Mouse (Mus musculus) midbrain, embryonic 12.5 days (tissue): Measurements from ENCODE around the gene Fndc3a. TPM values are rescaled to one million over a fixed set of nuclear protein-coding genes. Genes with fewer than 3 reads are reported as not detected.

Experiments used
- ATAC-seq: fragments of 200-750 bp; cut with Nextera tagmentation; 2 replicates; pipeline ENCODE4 v1.8.0; 2017; ENCODE audit warnings: low read depth, moderate TSS enrichment, moderate library complexity; ENCODE audit not compliant: low FRiP score
- H3K27ac ChIP-seq: fragments of 300-500 bp; sonication (generic); replicated peaks from 2 replicates; pipeline ENCODE4 v1.5.1; 2016; ENCODE audit warnings: mild to moderate bottlenecking
- H3K27me3 ChIP-seq: fragments of 300-500 bp; sonication (generic); 2 replicates; pipeline ENCODE4 v1.6.1; 2016; ENCODE audit warnings: mild to moderate bottlenecking
- H3K36me3 ChIP-seq: fragments of 300-500 bp; sonication (generic); 2 replicates; pipeline ENCODE4 v1.6.1; 2016
- H3K4me1 ChIP-seq: fragments of 300-500 bp; sonication (generic); 2 replicates; pipeline ENCODE4 v1.6.1; 2016
- H3K4me2 ChIP-seq: fragments of 300-500 bp; sonication (generic); replicated peaks from 2 replicates; pipeline ENCODE4 v1.6.1; 2016; ENCODE audit warnings: mild to moderate bottlenecking, moderate library complexity
- H3K4me3 ChIP-seq: fragments of 300-500 bp; sonication (generic); 2 replicates; pipeline ENCODE4 v1.5.1; 2016; ENCODE audit warnings: mild to moderate bottlenecking
- H3K9ac ChIP-seq: fragments of 300-500 bp; sonication (generic); replicated peaks from 2 replicates; pipeline ENCODE4 v1.6.1; 2016; ENCODE audit warnings: mild to moderate bottlenecking, moderate library complexity
- H3K9me3 ChIP-seq: fragments of 300-500 bp; sonication (generic); 2 replicates; pipeline ENCODE4 v1.6.1; 2016; ENCODE audit warnings: mild to moderate bottlenecking
- WGBS: fragments of 180-500 bp; shearing (Covaris S2); methylation state at CpG from one replicate; pipeline ENCODE4 v1.1.7; 2016; 5-methylcytosine and 5-hydroxymethylcytosine counted together
- polyA plus RNA-seq: library from polyadenylated mRNA; unstranded; fragments of >200 nt; fragmentation: Nextera tagmentation; extraction: Ambion mirVana; gene quantifications from 2 replicates; pipeline ENCODE4 v1.2.1, GENCODE M21; 2016

Gene Fndc3a
- polyA plus RNA-seq, 1 experiment from 2014 or later, result 43.5 TPM

GRCm38 (mm10) chr14:72649268-72649667 lies 60.5 kb downstream of the Fndc3a start:
- Histone ChIP-seq H3K27me3 (no peaks in the 10 kb centered on the region), H3K4me2 (no peak overlapping the region)
- no peak for ATAC-seq

GRCm38 (mm10) chr14:72645512-72645911 lies 64.3 kb downstream of the Fndc3a start:
- no peak overlapping the region for H3K9ac ChIP-seq
- no peak overlapping the region for H3K4me3 ChIP-seq
- H3K9me3 ChIP-seq, result no peaks in the 10 kb centered on the region
- H3K27me3 ChIP-seq, result no peaks in the 10 kb centered on the region
- no peak overlapping the region for H3K27ac ChIP-seq
- no peaks in the 10 kb centered on the region for H3K4me1 ChIP-seq
- no peak overlapping the region for H3K4me2 ChIP-seq
- ATAC-seq, result no peak
- H3K36me3 ChIP-seq, result no peaks in the 10 kb centered on the region

More at GRCm38 (mm10) chr14:72649268-72649667, 60.5 kb downstream of the Fndc3a start:
- Histone ChIP-seq H3K9me3 (no peaks in the 10 kb centered on the region), H3K4me3 (no peak overlapping the region), H3K36me3 (no peaks in the 10 kb centered on the region), H3K4me1 (no peaks in the 10 kb centered on the region), H3K9ac (no peak overlapping the region), H3K27ac (no peak overlapping the region)

- Histone ChIP-seq H3K4me1 (no peaks in the 10 kb centered on the region), H3K9me3 (no peaks in the 10 kb centered on the region), H3K4me2 (no peak overlapping the region), H3K4me3 (no peak overlapping the region), H3K27ac (no peak overlapping the region), H3K27me3 (no peaks in the 10 kb centered on the region), H3K9ac (no peak overlapping the region), H3K36me3 (no peaks in the 10 kb centered on the region)
- no peak for ATAC-seq
- 100% methylated on average over 1 of the region's 1 CpGs for WGBS
These were observed 65.2 kb downstream of the Fndc3a start for GRCm38 (mm10) chr14:72644620-72645019.

GRCm38 (mm10) chr14:72638507-72638906 lies 71.3 kb downstream of the Fndc3a start:
- no peaks in the 10 kb centered on the region for H3K4me1 ChIP-seq
- H3K36me3 ChIP-seq, result no peaks in the 10 kb centered on the region
- no peaks in the 10 kb centered on the region for H3K9me3 ChIP-seq
- WGBS, result 89% methylated on average over 6 of the region's 6 CpGs
- no peaks in the 10 kb centered on the region for H3K27me3 ChIP-seq
- no peak overlapping the region for H3K27ac ChIP-seq
- no peak overlapping the region for H3K4me3 ChIP-seq
- H3K4me2 ChIP-seq, result no peak overlapping the region
- no peak for ATAC-seq
- H3K9ac ChIP-seq, result no peak overlapping the region

GRCm38 (mm10) chr14:72633571-72633970 lies 76.2 kb downstream of the Fndc3a start:
- Histone ChIP-seq H3K4me3 (no peak overlapping the region), H3K27ac (no peak overlapping the region), H3K36me3 (no peaks in the 10 kb centered on the region), H3K4me1 (no peaks in the 10 kb centered on the region), H3K27me3 (no peaks in the 10 kb centered on the region), H3K9ac (no peak overlapping the region), H3K4me2 (no peak overlapping the region), H3K9me3 (no peaks in the 10 kb centered on the region)
- ATAC-seq, result no peak
- 91% methylated on average over 2 of the region's 2 CpGs for WGBS

- Histone ChIP-seq H3K9me3 (no peaks in the 10 kb centered on the region), H3K27ac (no peak overlapping the region), H3K9ac (no peak overlapping the region), H3K4me3 (no peak overlapping the region), H3K27me3 (no peaks in the 10 kb centered on the region), H3K4me2 (no peak overlapping the region), H3K36me3 (no peaks in the 10 kb centered on the region), H3K4me1 (no peaks in the 10 kb centered on the region)
- ATAC-seq, result no peak
These were observed 84.4 kb downstream of the Fndc3a start for GRCm38 (mm10) chr14:72625411-72625810.

- Histone ChIP-seq H3K9ac (no peak overlapping the region), H3K27me3 (no peaks in the 10 kb centered on the region), H3K4me1 (peaks cover 17% of the 10 kb centered on the region), H3K27ac (no peak overlapping the region), H3K36me3 (no peaks in the 10 kb centered on the region), H3K9me3 (no peaks in the 10 kb centered on the region), H3K4me3 (no peak overlapping the region), H3K4me2 (no peak overlapping the region)
- WGBS, result 92% methylated on average over 3 of the region's 3 CpGs
- ATAC-seq, result no peak
These were observed 105.7 kb downstream of the Fndc3a start for GRCm38 (mm10) chr14:72604077-72604476.

- Histone ChIP-seq H3K36me3 (no peaks in the 10 kb centered on the region), H3K9me3 (no peaks in the 10 kb centered on the region), H3K4me2 (peak overlapping the region; percentile 78), H3K9ac (peak overlapping the region; percentile 73; the same call in 1 of the 2 replicates), H3K4me1 (peaks cover 17% of the 10 kb centered on the region), H3K4me3 (peak overlapping the region; percentile 55), H3K27me3 (no peaks in the 10 kb centered on the region), H3K27ac (peak overlapping the region; percentile 80)
- no peak; the same call in none of the 2 replicates for ATAC-seq
- WGBS, result 3% methylated on average over 8 of the region's 8 CpGs
These were observed 106.6 kb downstream of the Fndc3a start for GRCm38 (mm10) chr14:72603194-72603521.

GRCm38 (mm10) chr14:72602521-72603193 lies 107.1 kb downstream of the Fndc3a start:
- peaks cover 17% of the 10 kb centered on the region for H3K4me1 ChIP-seq
- peak overlapping the region; percentile 80 for H3K27ac ChIP-seq
- H3K27me3 ChIP-seq, result no peaks in the 10 kb centered on the region
- peak overlapping the region; percentile 55 for H3K4me3 ChIP-seq
- peak overlapping the region; percentile 78 for H3K4me2 ChIP-seq
- WGBS, result 3% methylated on average over 20 of the region's 20 CpGs
- H3K36me3 ChIP-seq, result no peaks in the 10 kb centered on the region; the same call in 1 of the 2 replicates
- H3K9me3 ChIP-seq, result no peaks in the 10 kb centered on the region
- H3K9ac ChIP-seq, result peak overlapping the region; percentile 73
- peak; percentile 97 for ATAC-seq

- Histone ChIP-seq H3K36me3 (no peaks in the 10 kb centered on the region; the same call in 1 of the 2 replicates), H3K4me2 (peak overlapping the region; percentile 78), H3K4me3 (peak overlapping the region; percentile 55), H3K9me3 (no peaks in the 10 kb centered on the region), H3K27me3 (no peaks in the 10 kb centered on the region), H3K27ac (no peak overlapping the region), H3K4me1 (peaks cover 17% of the 10 kb centered on the region), H3K9ac (peak overlapping the region; percentile 47; the same call in 1 of the 2 replicates)
- ATAC-seq, result no peak
- 72% methylated on average over 5 of the region's 5 CpGs for WGBS
These were observed 108.2 kb downstream of the Fndc3a start for GRCm38 (mm10) chr14:72601381-72602305.

GRCm38 (mm10) chr14:72600375-72600774 lies 109.4 kb downstream of the Fndc3a start:
- Histone ChIP-seq H3K36me3 (no peaks in the 10 kb centered on the region; the same call in 1 of the 2 replicates), H3K9ac (peak overlapping the region; percentile 24; the same call in 1 of the 2 replicates), H3K4me2 (no peak overlapping the region), H3K27ac (no peak overlapping the region), H3K4me1 (peaks cover 17% of the 10 kb centered on the region), H3K9me3 (no peaks in the 10 kb centered on the region), H3K27me3 (no peaks in the 10 kb centered on the region), H3K4me3 (no peak overlapping the region)
- WGBS, result 79% methylated on average over 6 of the region's 6 CpGs
- ATAC-seq, result no peak
